Comparison of ENCODE assay signal across 23 mouse cellular contexts in the genomic region with DNA sequence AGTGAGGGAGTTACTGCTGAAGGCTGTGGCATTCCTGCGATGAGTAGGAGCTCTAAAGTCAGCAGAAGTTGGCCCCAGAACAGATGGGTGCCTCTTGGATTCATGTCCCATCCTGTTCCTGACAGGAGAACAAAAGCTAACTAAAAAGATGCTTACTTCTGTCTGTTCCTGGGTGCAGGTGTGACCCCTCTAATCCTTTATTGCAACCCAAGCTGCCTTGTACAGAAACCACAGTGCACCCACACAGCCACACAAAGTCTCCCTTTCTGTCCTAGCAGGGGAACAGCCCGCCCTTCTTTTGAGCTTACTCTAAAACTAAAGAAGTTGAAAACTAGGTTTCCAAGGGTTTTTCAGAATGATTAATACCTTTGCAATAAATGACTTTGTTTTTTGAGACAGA. TPM values are rescaled to one million over a fixed set of nuclear protein-coding genes. Genes with fewer than 3 reads are reported as not detected.
DNase-seq lines count a peak whose midpoint lies in the region; TF ChIP-seq lines count a peak whose summit lies in the region.
"Had no signal": no experiment of that assay in that cellular context is flagged by ENCODE, and none has a peak within 500 bp of the region (broad histone marks: within the 10 kb centered on the region; RNA-seq: fewer than 3 reads in every experiment).

No protein-coding gene starts in this region.

- no peak overlapping the region for H3K4me3 ChIP-seq in thymus, adult 2 months (ENCODE audit: control insufficient read depth, insufficient read depth, low read length)
- H3K4me3 ChIP-seq: embryonic facial prominence, embryonic 13.5 days; embryonic facial prominence, embryonic 15.5 days; erythroblast, embryonic 14.5 days; forebrain, embryonic 13.5 days; forebrain, embryonic 15.5 days had no signal

- H3K36me3 ChIP-seq in thymus, adult 2 months (ENCODE audit: control insufficient read depth, insufficient read depth, low read length), result peaks cover 4% of the 10 kb centered on the region; the same call in 1 of the 2 replicates

- no peaks in the 10 kb centered on the region for H3K27me3 ChIP-seq in thymus, adult 2 months (ENCODE audit: control insufficient read depth, insufficient read depth, low read length)
- H3K27me3 ChIP-seq: embryonic facial prominence, embryonic 13.5 days; embryonic facial prominence, embryonic 15.5 days; forebrain, embryonic 13.5 days; forebrain, embryonic 15.5 days had no signal

- peak; percentile 43 for DNase-seq in thymus, adult 2 months
- peak; percentile 55 for DNase-seq in thymus, postnatal 0 days (ENCODE audit: low spot score)
- peak; percentile 56 for DNase-seq in thymus, postnatal 14 days
- DNase-seq in thymus, postnatal 36 days, result peak; percentile 38 to 52
- DNase-seq in left cerebral cortex, adult 8-10 months (ENCODE audit: low spot score in 2 of 2), result no peak
- DNase-seq in left cerebral cortex, postnatal 10 days (ENCODE audit: extremely low spot score in 1 of 2, low spot score in 2 of 2), result no peak
- no peak for DNase-seq in frontal cortex, postnatal 25 days (ENCODE audit: low spot score in 2 of 2)
- DNase-seq in yolk sac, embryonic 10.5 days (ENCODE audit: low spot score), result no peak
- DNase-seq: adrenal gland, adult 2 months; adrenal gland, postnatal 10 days; adrenal gland, postnatal 25 days; cerebellum, adult 11 months; cerebellum, adult 18-20 months; cerebellum, adult 8-10 months; cerebellum, adult 9-11 months; cerebellum, postnatal 14 days; cerebellum, postnatal 36 days; embryo, embryonic 11 days had no signal

- 7% methylated on average over 2 of the region's 2 CpGs for WGBS in thymus, adult 2 months

- TF ChIP-seq POLR2A in thymus, adult 2 months (IDR thresholded peaks at IDR 0.05; ENCODE audit: control insufficient read depth, extremely low read depth, insufficient read depth, low read length, poor library complexity), result no peak

- H3K27ac ChIP-seq in thymus, adult 2 months (ENCODE audit: control insufficient read depth, insufficient read depth, low read length), result peak overlapping the region; percentile 41
- H3K27ac ChIP-seq: embryonic facial prominence, embryonic 13.5 days; embryonic facial prominence, embryonic 15.5 days; forebrain, embryonic 13.5 days; forebrain, embryonic 15.5 days had no signal

- peaks cover 28% of the 10 kb centered on the region for H3K4me1 ChIP-seq in thymus, adult 2 months (replicated peaks; ENCODE audit: control insufficient read depth, insufficient read depth, low read length)
- H3K4me1 ChIP-seq: embryonic facial prominence, embryonic 13.5 days; embryonic facial prominence, embryonic 15.5 days; forebrain, embryonic 13.5 days; forebrain, embryonic 15.5 days had no signal

- intact Hi-C loops in left cerebral cortex, postnatal 10 days (cut with DNase I), result no loop called here

- TF ChIP-seq CTCF in thymus, adult 2 months (IDR thresholded peaks at IDR 0.05; ENCODE audit: borderline replicate concordance, control insufficient read depth, extremely low read depth, insufficient read depth, low read length, poor library complexity), result no peak

RNA-seq across cellular contexts. Expression of a gene that starts 23.9 kb away (rescaled TPM):
- 0.94 and 1.6 TPM in 2 replicates for polyA plus RNA-seq in thymus, adult 2 months (2012; rRNA removed)
- 10.3 and 12.2 TPM in 2 replicates for polyA plus RNA-seq in thymus, postnatal 0 days (2015; fragmentation: Nextera tagmentation; extraction: Ambion mirVana)
- total RNA-seq in left cerebral cortex, adult 8-10 months (2022), result 1 to 10 TPM; 4.5 to 8.3 (median 7.3) TPM
- total RNA-seq in left cerebral cortex, postnatal 10 days (2021), result 1 to 10 TPM; 4.7 to 6.7 TPM
- polyA plus RNA-seq: erythroblast, embryonic 14.5 days had no signal

RNA-seq across cellular contexts. Expression of a gene that starts 24.3 kb away (rescaled TPM):
- polyA plus RNA-seq in thymus, adult 2 months (2012; rRNA removed), result 326 and 425 TPM in 2 replicates
- polyA plus RNA-seq in thymus, postnatal 0 days (2015; fragmentation: Nextera tagmentation; extraction: Ambion mirVana), result 176 and 184 TPM in 2 replicates
- 10 to 100 TPM; 65.6 to 78.5 (median 72.1) TPM for total RNA-seq in left cerebral cortex, adult 8-10 months (2022)
- total RNA-seq in left cerebral cortex, postnatal 10 days (2021), result 100 to 1,000 TPM; 105 to 117 TPM

Comparison
In these comparisons a context has a peak if more than half of its experiments do, and no peak if none do; other contexts are left out.
1. DNase-seq: peak in thymus, adult 2 months (single experiment), thymus, postnatal 0 days (single experiment), thymus, postnatal 14 days (single experiment) and thymus, postnatal 36 days (2 of 2); none in left cerebral cortex, adult 8-10 months (0 of 2), left cerebral cortex, postnatal 10 days (0 of 2), frontal cortex, postnatal 25 days (0 of 2) and yolk sac, embryonic 10.5 days (single experiment).